Mouse (Mus musculus): ENCODE data around the gene Cyb5d1. TPM values are rescaled to one million over a fixed set of nuclear protein-coding genes. Genes with fewer than 3 reads are reported as not detected.

The Cyb5d1 gene
- total RNA-seq, 2 experiments from 2014 or later, result 28.4 to 40.6 TPM

DNA sequence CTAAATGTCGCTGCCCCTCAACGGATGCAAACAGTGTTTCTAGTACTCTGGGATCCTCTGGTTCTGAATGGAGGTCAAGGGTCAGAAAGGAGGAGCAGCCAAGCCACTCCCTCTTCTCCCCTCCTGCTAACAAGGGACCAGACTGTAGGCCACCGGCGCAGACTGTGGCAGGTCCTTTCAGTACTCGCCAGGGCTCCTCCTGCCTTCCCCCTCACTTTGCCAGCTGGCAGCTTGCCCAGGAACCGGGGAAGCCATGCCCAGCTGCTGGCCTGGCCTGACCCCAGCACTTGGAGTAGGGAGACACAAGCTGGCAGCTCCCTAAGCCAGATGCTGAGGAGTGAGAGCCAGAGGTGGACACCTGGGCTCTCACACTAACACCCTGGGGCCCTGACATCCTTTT is 30.5 kb downstream of the Cyb5d1 start:
- peak; percentile 96 to 97 for DNase-seq (ENCODE audit: low spot score in 2 of 2)

DNA sequence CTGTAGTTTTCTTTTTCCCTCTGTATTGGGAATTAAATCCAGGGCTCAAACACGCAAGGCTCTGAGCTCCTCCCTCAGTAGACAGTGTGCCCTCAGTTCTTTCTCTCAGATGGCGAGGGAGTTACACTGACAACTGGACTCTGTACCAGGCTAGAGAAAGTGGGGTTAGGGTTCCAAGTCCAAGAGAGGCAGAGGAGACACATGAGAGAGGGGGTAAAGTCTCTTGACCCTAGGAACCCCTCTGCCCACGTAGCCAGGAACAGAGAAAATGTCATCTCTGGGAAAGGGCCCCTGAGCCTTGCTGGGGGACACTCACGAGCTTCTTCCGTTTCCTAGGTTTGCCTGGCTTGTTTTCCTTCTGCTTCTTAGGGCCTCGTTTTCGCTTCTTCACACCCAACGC is 31.1 kb downstream of the Cyb5d1 start:
- DNase-seq (ENCODE audit: low spot score in 2 of 2), result no peak

DNA sequence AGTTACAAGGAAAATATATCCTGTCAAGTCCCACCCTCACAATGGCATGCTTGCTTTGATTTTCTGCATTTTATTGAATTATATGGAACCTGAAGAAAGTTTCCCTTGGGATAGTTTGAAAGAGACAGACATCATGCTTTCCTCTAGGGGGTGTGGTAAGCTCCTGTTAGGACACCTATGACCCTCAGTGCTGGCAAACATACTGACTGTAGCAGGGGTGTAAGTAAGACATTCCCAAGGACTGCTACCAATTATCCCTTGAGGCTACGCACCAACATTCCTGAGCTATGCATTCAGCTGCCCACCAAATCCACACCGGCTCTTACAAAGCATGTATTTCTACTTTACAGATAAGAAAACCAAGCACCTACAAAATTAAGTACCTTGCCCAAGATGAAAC is 33.0 kb downstream of the Cyb5d1 start:
- no peak for DNase-seq (ENCODE audit: low spot score in 2 of 2)

DNA sequence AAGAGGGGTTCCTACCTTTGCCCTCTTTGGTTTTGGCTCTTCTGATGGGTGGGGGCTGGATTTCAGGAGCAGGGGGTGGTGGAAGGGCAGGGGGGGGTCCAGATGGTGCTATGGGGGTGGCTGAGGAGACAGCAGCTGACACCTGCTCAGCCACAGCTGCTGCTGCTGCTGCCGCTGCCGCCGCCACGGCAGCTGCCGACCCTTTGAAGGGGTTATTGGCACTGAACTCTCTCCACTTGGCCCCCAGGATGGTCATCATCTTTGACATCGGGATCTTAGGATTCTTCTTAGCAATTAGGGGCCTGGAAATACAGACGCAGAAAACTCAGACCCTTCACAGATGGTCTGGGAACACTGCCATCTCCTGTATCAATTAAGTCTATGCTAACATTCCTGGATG is 33.4 kb downstream of the Cyb5d1 start:
- DNase-seq (ENCODE audit: low spot score in 2 of 2), result no peak

DNA sequence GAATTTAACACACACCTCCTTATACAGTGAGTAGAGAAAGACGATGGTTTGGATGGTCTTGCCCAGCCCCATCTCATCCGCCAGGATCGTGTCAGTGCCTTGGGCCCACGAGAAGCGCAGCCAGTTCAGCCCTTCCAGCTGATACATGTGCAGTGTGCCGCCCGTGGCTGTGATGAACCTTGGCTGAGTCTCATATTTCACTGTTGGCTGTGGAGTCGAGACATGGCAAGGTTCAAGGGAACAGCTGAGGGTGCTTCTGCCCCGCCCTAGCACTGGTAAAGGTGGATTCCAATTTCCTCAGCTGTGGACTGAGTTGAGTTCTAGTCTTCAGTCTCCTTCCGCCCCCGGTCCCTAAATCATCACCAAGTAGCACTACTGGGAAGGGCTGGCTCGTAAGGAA is 37.7 kb downstream of the Cyb5d1 start:
- DNase-seq (ENCODE audit: low spot score in 2 of 2), result no peak

DNA sequence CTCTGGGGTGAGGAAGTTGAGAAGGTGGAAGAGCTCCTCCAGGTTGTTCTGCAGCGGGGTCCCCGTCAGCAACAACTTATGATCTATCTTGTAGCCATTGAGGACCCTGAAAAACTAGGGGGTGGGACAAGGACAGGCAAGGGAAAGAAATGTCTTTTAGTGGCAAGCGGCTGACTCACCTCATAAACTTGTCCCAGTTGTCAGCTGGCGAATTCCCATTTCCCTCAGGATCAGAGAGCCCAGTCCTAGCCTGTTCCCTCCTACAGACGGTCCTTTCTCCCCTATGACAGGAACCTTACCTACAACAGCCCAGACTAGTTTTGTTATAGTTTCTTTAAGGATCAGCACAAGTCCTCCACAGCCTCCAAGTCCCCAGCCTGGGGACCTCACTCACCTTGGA is 38.9 kb downstream of the Cyb5d1 start:
- no peak for DNase-seq (ENCODE audit: low spot score in 2 of 2)

DNA sequence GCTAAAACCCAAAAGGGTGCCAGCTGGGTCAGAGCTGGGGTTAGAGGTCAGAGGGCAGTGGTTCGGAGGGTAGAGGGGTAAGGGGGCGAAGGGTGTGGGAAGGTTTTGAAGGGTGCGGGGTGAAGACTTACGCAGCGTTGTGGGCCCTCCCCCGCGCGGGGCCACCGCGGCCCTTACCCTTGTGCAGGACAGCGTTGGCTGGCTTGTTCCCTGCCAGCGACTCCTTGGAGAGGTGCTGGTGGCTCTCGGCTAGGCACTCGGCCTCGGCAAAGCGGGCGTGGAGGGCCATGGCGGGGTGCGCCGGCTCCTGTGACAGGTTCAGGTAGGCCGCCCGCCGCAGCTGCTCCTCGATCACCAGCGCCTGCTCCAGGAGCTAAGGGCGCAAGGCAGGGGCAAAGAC is 49.0 kb downstream of the Cyb5d1 start:
- no peak for DNase-seq (ENCODE audit: low spot score in 2 of 2)

Other genes with a start within 250 kb of the Cyb5d1 start
- under 1 TPM; 0.27 to 0.31 TPM for gene Alox12b, start 238.6 kb downstream of the Cyb5d1 start, total RNA-seq (2021)
- 1 to 10 TPM; 5.2 to 6.9 TPM for gene Alox8, start 197.8 kb downstream of the Cyb5d1 start, total RNA-seq (2021)
- gene Gucy2e, start 158.6 kb downstream of the Cyb5d1 start, total RNA-seq (2021), result under 1 TPM; 0.60 to 0.94 TPM
- 10 to 100 TPM; 16.6 to 18.2 TPM for gene Cntrob, start 71.9 kb downstream of the Cyb5d1 start, total RNA-seq (2021)
- 10 to 100 TPM; 74.5 to 83.6 TPM for gene Trappc1, start 71.7 kb downstream of the Cyb5d1 start, total RNA-seq (2021)
- 10 to 100 TPM; 12.3 to 14.7 TPM for gene Kcnab3, start 69.4 kb downstream of the Cyb5d1 start, total RNA-seq (2021)
- 10 to 100 TPM; 72.6 to 76.6 TPM for gene Rnf227, start 55.2 kb downstream of the Cyb5d1 start, total RNA-seq (2021)
- 100 to 1,000 TPM; 540 to 617 TPM for gene Chd3, start 26.2 kb downstream of the Cyb5d1 start, total RNA-seq (2021)
- gene Naa38, start 144 bp downstream of the Cyb5d1 start, total RNA-seq (2021), result 10 to 100 TPM; 84.1 to 95.1 TPM
- 1 to 10 TPM; 2.1 to 2.7 TPM for gene Tmem88, start 2.6 kb upstream of the Cyb5d1 start, total RNA-seq (2021)
- gene Kdm6b, start 18.0 kb upstream of the Cyb5d1 start, total RNA-seq (2021), result 10 to 100 TPM; 47.0 to 50.5 TPM
- 1 to 10 TPM; 8.0 to 8.6 TPM for gene Dnah2, start 153.5 kb upstream of the Cyb5d1 start, total RNA-seq (2021)
- 100 to 1,000 TPM; 203 to 217 TPM for gene Efnb3, start 164.6 kb upstream of the Cyb5d1 start, total RNA-seq (2021)
- 10 to 100 TPM in 1 of 2 experiments, 1 to 10 TPM in 1; 7.7 to 10.6 TPM for gene Wrap53, start 184.6 kb upstream of the Cyb5d1 start, total RNA-seq (2021)
- gene Trp53, start 184.7 kb upstream of the Cyb5d1 start, total RNA-seq (2021), result 10 to 100 TPM; 31.4 to 31.8 TPM
- gene Atp1b2, start 210.3 kb upstream of the Cyb5d1 start, total RNA-seq (2021), result 100 to 1,000 TPM; 456 to 463 TPM
- not detected for gene Shbg, start 222.3 kb upstream of the Cyb5d1 start, total RNA-seq (2021)
- gene Sat2, start 226.4 kb upstream of the Cyb5d1 start, total RNA-seq (2021), result 10 to 100 TPM; 15.0 to 17.1 TPM
- gene Fxr2, start 237.4 kb upstream of the Cyb5d1 start, total RNA-seq (2021), result 100 to 1,000 TPM in 1 of 2 experiments, 10 to 100 TPM in 1; 99.2 to 103 TPM